Mouse (Mus musculus) CH12.LX (cell line): ENCODE measurements around the gene Cfap61.

Source experiments
- CTCF ChIP-seq, 2 experiments: IDR thresholded peaks in 1 of 2; conservative IDR thresholded peaks in 1 of 2; 2 replicates each; pipeline ENCODE4 v1.5.1; 2011 to 2012; ENCODE audit warnings: low read depth in 2 of 2, low read length in 2 of 2, improper control_type of control experiment in 1 of 2, inconsistent platforms in 1 of 2, mild to moderate bottlenecking in 1 of 2, moderate library complexity in 1 of 2
- EP300 ChIP-seq: IDR thresholded peaks from 2 replicates; pipeline ENCODE4 v1.6.1; 2011; ENCODE audit warnings: low read length, improper control_type of control experiment
- POLR2AphosphoS2 ChIP-seq: IDR thresholded peaks from 2 replicates; pipeline ENCODE4 v1.6.1; 2011; ENCODE audit warnings: low read depth, low read length, improper control_type of control experiment

- no peak for TF ChIP-seq CTCF (conservative IDR thresholded peaks at IDR 0.05 in 1 of 2, IDR thresholded peaks at IDR 0.05 in 1 of 2; ENCODE audit: low read depth in 2 of 2, low read length in 2 of 2)
- TF ChIP-seq EP300, result no peak
- no peak for TF ChIP-seq POLR2AphosphoS2
Observed at GRCm38 (mm10) chr2:146048221-146048829, 113.7 kb downstream of the Cfap61 start.
